Mouse (Mus musculus): ENCODE measurements around the gene Atp2c2. TPM values are rescaled to one million over a fixed set of nuclear protein-coding genes. Genes with fewer than 3 reads are reported as not detected.

Atp2c2 gene
- total RNA-seq, 1 experiment from 2014 or later: not detected

GRCm38 (mm10) chr8:119736348-119736917 lies 36.6 kb downstream of the Atp2c2 start:
- no peak for ATAC-seq (ENCODE audit: extremely low read depth, insufficient number of reproducible peaks, low FRiP score, poor library complexity, severe bottlenecking)

- ATAC-seq (ENCODE audit: extremely low read depth, insufficient number of reproducible peaks, low FRiP score, poor library complexity, severe bottlenecking): no peak
Measured at GRCm38 (mm10) chr8:119737093-119737900, 37.5 kb downstream of the Atp2c2 start.

DNA sequence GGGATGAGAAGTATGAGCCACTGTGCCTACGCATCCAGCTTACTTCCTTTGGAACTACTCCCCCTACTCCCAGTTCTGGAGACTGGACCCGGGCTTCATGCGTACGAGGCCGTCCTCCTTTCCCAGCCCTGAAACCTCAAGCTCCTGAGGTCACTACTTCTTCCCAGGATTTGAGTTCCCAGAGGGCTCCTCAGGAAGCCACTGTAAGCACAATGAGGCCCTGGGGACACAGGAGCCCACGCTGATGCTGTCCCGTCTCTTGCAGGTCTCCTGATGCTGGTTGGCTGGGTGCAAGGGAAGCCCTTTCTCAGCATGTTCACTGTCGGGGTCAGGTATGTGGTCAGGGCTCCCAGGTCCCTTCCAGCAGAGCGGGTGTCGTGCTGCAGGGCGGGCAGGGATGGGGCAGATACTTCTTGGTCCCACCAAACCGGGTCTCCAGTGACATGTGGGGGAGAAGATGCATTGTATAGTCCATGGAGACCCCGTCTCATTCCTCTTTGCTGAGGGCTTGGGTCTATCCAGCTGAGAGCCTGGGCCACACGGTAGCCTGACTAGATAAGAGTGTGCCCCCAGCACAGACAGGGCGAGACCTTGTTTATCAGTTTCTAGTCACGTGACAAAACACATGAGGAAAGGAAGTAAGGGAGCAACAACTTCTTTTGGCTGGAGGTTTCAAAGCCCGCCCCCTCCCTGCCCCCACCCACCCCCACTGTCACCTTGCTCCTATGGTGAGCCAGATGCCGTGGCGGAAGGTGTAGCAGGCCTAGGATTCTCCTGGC lies 38.5 kb downstream of the Atp2c2 start:
- ATAC-seq (ENCODE audit: extremely low read depth, insufficient number of reproducible peaks, low FRiP score, poor library complexity, severe bottlenecking): no peak

DNA sequence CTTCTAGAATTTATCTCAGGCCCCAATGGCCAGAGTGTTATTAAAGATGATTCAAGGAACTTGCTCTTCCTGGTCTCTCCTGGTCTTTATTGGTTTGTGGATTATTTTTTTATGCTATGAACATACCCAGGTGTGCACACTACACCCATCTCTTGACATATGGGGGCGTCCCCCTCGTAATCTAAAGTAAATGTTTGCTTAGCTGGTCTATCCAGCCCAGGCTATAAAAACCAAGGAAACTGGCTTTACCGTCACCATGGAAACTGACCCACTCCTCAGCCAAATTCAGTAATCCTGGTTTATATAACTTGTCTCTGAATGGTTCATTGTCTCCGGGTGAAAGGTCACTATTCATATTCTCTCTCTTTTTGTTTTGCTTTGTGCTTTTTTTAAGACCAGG lies 40.8 kb downstream of the Atp2c2 start:
- no peak for ATAC-seq (ENCODE audit: extremely low read depth, insufficient number of reproducible peaks, low FRiP score, poor library complexity, severe bottlenecking)

GRCm38 (mm10) chr8:119742409-119742808 lies 42.6 kb downstream of the Atp2c2 start:
- ATAC-seq (ENCODE audit: extremely low read depth, insufficient number of reproducible peaks, low FRiP score, poor library complexity, severe bottlenecking): no peak

DNA sequence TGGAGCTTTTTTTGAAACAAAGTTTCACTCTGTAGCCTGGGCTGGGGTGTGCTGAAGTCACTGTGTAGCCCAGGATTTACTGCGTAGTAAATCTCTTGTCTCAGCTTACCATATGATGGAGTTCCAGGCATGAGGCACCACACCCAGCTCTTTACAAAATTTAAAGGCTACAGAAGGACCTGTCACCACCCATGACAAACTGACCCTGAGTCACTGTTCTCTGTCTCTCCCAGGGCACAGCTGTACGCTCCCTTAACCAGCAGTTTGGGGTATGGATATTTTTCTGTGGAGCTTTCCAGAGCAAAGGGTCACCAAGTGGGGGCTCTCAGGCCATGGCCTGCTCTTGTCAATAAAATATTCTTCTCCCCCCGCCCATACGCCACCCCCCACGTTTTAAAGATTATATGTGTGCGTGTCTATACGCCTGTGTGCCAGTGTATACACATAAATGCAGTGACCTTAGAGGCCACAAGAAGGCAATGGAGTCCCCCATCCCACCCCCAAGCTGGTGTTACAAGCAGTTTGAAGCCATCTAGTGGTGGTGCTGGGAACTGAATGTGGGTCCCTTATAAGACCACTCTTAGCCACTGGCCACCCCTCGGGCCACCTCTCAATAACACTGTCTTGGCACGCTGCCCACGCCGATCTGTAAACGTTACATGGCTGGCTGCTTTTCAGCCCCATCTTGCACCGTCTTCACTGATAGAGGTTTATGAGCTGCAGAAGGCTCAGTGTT lies 43.6 kb downstream of the Atp2c2 start:
- no peak for ATAC-seq (ENCODE audit: extremely low read depth, insufficient number of reproducible peaks, low FRiP score, poor library complexity, severe bottlenecking)

DNA sequence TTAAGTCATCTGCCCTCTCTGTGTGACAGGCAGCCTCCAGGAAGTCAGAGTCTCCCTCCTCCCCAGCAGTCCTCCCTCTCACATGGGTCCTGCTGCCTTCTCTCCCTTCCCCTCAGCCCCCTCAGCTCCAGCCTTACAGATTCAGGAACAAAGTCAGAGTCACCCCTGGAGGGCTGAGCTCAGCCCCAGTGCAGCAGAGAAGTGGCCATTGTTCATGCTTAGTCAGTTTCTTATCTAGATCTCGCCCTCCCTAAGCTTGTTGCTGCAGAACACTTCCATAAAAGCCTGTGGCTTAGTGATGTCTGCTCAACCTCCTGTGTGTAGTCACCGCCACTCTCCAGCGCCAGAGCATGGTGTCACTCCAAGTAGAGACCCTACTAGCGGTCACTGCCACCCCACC lies 44.8 kb downstream of the Atp2c2 start:
- ATAC-seq (ENCODE audit: extremely low read depth, insufficient number of reproducible peaks, low FRiP score, poor library complexity, severe bottlenecking): no peak

- peak; percentile 4; the same call in 1 of the 2 replicates for ATAC-seq (ENCODE audit: extremely low read depth, insufficient number of reproducible peaks, low FRiP score, poor library complexity, severe bottlenecking)
Measured at GRCm38 (mm10) chr8:119755238-119756146, 55.7 kb downstream of the Atp2c2 start.

GRCm38 (mm10) chr8:119756147-119756461 lies 56.3 kb downstream of the Atp2c2 start:
- 0 out of 2 replicates have a peak, but pooled peaks have one; percentile 3 for ATAC-seq (ENCODE audit: extremely low read depth, insufficient number of reproducible peaks, low FRiP score, poor library complexity, severe bottlenecking)

GRCm38 (mm10) chr8:119756538-119756937 lies 56.7 kb downstream of the Atp2c2 start:
- no peak for ATAC-seq (ENCODE audit: extremely low read depth, insufficient number of reproducible peaks, low FRiP score, poor library complexity, severe bottlenecking)

DNA sequence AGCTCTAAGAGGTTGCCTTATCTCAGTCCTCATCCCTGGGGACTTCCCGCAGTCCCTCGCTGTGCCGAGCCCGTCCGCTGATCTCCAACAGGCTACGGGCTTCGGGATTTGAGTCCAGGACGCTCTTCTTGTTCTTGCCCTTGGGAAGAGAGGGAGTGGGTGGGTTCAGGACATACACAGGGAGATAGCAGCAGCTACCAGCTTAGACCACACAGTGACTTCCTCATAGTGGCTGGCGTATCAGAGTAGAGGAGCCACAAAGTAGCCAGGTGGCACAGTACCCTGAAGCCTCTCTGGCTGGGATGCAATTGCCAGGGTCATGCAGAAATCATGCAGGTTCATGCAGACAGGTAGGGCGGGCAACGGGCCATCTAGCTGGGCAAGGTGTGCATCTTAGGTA lies 61.9 kb downstream of the Atp2c2 start:
- ATAC-seq (ENCODE audit: extremely low read depth, insufficient number of reproducible peaks, low FRiP score, poor library complexity, severe bottlenecking): no peak

DNA sequence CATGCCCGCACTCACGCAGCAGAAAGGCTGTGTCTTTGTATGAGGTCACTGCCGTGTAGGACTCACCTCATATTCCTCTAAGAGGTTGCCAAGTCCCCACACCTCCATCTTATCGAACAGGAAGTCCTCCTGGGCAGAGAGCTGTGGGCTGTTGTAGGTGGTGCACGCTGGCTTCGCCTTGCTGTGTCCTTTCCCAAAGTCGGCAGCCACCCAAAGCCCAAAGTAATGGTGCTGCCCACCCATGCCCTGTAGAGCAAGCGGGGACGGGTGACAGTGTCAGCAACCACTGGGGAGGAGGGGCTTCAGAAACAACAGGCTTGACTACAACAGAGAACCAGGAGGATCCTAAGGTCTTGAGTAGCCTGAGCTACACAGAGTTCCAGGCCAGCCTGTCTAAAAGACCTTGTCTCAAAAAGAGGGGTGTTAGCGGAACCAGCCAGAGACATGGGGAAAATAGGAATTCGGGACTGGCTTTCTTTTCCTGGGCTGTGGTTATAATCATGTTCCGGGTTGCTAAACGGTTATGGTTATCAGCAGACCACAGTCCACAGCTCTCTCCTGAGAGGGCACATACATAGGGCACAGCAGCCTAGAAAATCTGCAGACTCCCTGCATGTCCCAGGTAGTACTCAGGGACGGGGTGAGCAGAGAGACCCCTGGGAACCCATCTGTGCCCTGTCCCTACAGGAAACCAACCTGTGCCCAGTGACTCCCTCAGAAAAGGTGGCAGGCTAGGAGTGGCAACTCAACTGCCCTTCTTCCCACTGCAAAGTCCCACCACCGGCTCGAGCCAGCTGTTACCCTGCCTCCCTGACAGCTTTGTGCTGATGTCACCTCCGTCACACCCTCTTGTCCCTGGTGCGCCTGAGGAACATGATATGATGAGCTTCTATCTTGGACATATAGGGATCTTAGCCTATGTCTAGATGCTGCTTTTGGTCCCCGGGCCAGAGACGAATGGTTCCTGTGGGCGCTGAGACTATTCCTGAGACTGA lies 62.7 kb downstream of the Atp2c2 start:
- ATAC-seq (ENCODE audit: extremely low read depth, insufficient number of reproducible peaks, low FRiP score, poor library complexity, severe bottlenecking): no peak

DNA sequence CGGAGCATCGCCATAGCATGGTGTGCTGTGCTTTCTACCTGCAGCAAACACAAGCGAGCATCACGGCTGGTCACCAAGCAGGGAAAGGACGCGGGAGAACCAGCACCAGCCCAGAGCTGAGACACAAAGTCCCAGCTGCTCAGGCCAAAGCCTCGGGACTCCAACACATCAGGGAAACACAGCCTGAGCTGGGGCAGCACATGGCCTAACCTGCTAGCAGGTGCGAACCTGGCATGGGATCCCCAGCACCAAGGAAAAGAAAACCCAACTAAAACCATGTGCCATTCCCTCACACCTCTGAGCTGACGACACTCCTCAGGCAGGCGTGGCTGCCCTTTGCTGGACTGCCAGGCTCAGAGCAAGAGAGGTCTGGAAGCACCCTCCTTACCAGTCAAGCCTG lies 65.5 kb downstream of the Atp2c2 start:
- ATAC-seq (ENCODE audit: extremely low read depth, insufficient number of reproducible peaks, low FRiP score, poor library complexity, severe bottlenecking): no peak

DNA sequence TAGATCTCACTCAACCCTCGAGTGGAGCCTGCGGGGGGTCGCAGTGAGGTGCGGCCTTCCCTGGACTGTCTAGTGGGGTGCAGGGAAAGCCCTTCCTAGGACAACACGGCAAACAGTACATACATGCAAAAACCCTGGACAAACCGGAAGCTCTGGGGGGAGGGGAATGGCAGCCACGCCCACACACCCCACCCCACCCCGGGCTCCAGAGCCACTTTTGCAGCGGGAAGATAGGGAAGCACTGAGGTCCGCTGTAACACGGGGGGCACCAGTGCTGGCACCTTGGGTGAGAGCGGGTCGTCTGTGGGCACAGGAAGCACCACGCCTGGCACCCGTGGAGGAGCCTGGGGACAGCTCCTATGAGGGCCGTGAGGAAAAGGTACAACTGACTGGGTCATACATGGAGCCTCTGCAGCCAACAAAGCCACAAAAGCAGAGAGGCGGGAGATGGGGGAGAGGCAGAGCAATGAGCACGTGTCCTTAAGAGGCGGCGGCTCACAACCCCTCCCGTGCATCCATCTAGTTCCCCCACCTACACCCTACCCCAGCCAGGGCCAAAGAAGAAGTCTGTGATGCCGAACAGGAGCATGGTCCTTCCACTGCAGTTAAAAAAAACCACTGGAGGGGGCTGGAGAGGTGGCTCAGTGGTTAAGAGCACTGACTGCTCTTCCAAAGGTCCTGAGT lies 66.1 kb downstream of the Atp2c2 start:
- no peak for ATAC-seq (ENCODE audit: extremely low read depth, insufficient number of reproducible peaks, low FRiP score, poor library complexity, severe bottlenecking)

DNA sequence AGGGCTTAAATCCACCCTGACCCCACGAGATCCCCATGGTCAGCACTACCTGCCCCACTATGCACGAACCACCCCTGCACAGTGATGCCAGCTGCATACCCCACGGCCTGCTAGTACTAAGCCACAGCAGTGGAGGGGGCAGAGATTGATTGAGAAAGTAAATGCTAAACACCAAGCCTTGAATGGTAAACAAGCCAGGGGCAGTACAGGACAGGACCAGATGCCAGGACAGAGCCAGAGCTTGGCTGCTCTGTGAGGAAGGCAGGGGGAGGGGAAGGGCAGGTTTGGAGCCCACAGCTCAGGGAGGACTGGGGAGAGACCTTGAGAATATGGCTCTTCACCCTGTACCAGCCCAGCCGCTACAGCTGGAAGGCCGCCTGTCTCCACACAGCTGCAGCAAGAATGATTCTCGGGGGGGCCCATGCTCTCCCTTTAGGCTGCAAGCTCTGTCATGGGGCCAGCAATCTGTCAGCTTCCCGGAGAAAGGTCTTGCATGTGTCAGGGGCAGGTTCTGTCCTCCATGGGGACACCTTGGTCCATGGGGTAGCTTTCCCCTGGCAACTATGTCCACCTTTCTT lies 76.9 kb downstream of the Atp2c2 start:
- no peak for ATAC-seq (ENCODE audit: extremely low read depth, insufficient number of reproducible peaks, low FRiP score, poor library complexity, severe bottlenecking)

DNA sequence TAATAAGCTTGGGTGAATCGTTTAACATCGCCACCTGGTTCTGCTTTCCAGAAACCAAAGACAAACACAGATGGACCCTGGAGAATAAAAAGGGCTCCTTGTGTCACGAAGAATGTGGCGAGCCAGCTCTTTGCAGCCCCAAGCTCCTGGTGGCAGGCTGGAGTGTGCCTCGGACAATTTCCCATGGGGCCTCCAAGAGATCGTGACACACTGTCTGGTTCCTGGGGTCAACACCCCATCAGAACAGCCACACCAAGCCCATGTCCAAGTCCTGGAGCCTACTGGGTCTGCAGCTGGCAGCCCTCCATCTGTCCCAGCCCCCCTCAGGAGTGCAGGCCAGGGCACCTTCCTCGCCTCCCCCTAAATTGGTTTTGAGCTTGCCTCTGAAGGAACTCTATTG lies 78.0 kb downstream of the Atp2c2 start:
- no peak for ATAC-seq (ENCODE audit: extremely low read depth, insufficient number of reproducible peaks, low FRiP score, poor library complexity, severe bottlenecking)

Measured in neutrophil, adult 5-6 weeks (primary cell).